Mouse (Mus musculus) mouse embryonic stem cell (cell line): ENCODE data around the gene Gm11992.

ENCODE experiments used
- in situ Hi-C, 2 experiments: fragments of 300-500 bp; cut with MboI; formaldehyde crosslinking; loops; 1 replicate in 1 of 2; 3 replicates in 1 of 2; pipeline ENCODE4 v1.14.3; 2019 to 2020; ENCODE audit warnings: low sequenced_read_pairs in 2 of 2, low pct_unique_long_range_greater_than_20kb in 1 of 2, mixed read lengths in 1 of 2; ENCODE audit not compliant: unreplicated experiment in 1 of 2

Gene Gm11992

GRCm38 (mm10) chr11:9060484-9060883 is 12.1 kb downstream of the Gm11992 start:
- in situ Hi-C loops, result no loop called here

GRCm38 (mm10) chr11:9076444-9076843 is 28.1 kb downstream of the Gm11992 start:
- in situ Hi-C loops, result no loop called here

- in situ Hi-C loops, result loop anchor here in 1 of 2 experiments (10.0 kb wide), 1 partner anchor 98 kb away; the partner anchor contains the start of gene Hus1
Measured at GRCm38 (mm10) chr11:9113189-9113588, 64.8 kb downstream of the Gm11992 start.

- in situ Hi-C loops, result loop anchor here in 1 of 2 experiments (10.0 kb wide), 1 partner anchor 101 kb away; the partner anchor contains the start of gene Hus1
Measured at GRCm38 (mm10) chr11:9115367-9116120, 67.2 kb downstream of the Gm11992 start.

- in situ Hi-C loops, result loop anchor here in 1 of 2 experiments (10.0 kb wide), 1 partner anchor 101 kb away; the partner anchor contains the start of gene Hus1
Measured at GRCm38 (mm10) chr11:9116121-9116520, 67.7 kb downstream of the Gm11992 start.

- in situ Hi-C loops, result loop anchor here in 1 of 2 experiments (10.0 kb wide), 1 partner anchor 102 kb away; the partner anchor contains the start of gene Hus1
Measured at GRCm38 (mm10) chr11:9116916-9117315, 68.5 kb downstream of the Gm11992 start.

- in situ Hi-C loops, result loop anchor here in 1 of 2 experiments (10.0 kb wide), 1 partner anchor 103 kb away; the partner anchor contains the start of gene Hus1
Measured at GRCm38 (mm10) chr11:9117358-9118049, 69.1 kb downstream of the Gm11992 start.

GRCm38 (mm10) chr11:9118050-9118420 is 69.6 kb downstream of the Gm11992 start, which contains the start of gene Upp1:
Gene Upp1, plus strand, starts transcription at chr11:9118103.
- in situ Hi-C loops, result loop anchor here in 1 of 2 experiments (10.0 kb wide), 1 partner anchor 103 kb away; the partner anchor contains the start of gene Hus1

- in situ Hi-C loops, result loop anchor here in 1 of 2 experiments (10.0 kb wide), 1 partner anchor 104 kb away; the partner anchor contains the start of gene Hus1
Measured at GRCm38 (mm10) chr11:9118421-9119121, 70.2 kb downstream of the Gm11992 start.
